Mouse (Mus musculus): ENCODE data around the gene Dzank1.

- TF ChIP-seq CTCF (IDR thresholded peaks at IDR 0.05; ENCODE audit: extremely low read depth, insufficient read depth, insufficient read length, insufficient replicate concordance): no peak
- TF ChIP-seq POLR2A (IDR thresholded peaks at IDR 0.05; ENCODE audit: low read depth, low read length): no peak
Observed at GRCm38 (mm10) chr2:144514619-144515018, 12.6 kb downstream of the Dzank1 start.

Measured in spleen, adult 2 months (tissue).